22 mouse cellular contexts compared by ENCODE assay signal in the genomic region with DNA sequence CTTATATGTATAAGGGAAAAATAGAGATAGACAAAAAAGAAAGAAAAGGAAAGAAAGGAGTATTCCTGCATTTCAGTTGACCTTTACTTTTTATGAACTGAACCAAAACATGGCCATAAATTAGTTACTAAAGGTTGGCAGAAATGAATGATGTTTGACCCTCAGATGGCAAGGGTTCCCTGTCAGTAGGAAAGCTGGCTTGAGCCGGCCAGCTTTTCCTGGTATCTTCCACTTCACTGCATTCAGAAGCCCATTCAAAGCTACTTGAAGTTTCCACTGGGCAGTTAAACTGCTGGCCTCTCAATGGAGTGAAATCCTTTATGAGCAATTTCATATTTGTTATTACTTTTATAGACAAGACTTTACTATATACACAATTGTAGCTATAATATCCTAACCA.
"Had no signal": no experiment of that assay in that cellular context is flagged by ENCODE, and none has a peak within 500 bp of the region (broad histone marks: within the 10 kb centered on the region; RNA-seq: fewer than 3 reads in every experiment).

No protein-coding gene starts in this region.

- H3K9ac ChIP-seq: limb, embryonic 13.5 days; liver, embryonic 12.5 days; liver, embryonic 15.5 days; lung, embryonic 15.5 days; midbrain, embryonic 13.5 days; neural tube, embryonic 13.5 days; stomach, embryonic 15.5 days had no signal

- H3K4me3 ChIP-seq: limb, embryonic 10.5 days; limb, embryonic 13.5 days; liver, embryonic 12.5 days; liver, embryonic 15.5 days; lung, embryonic 15.5 days; megakaryocyte, embryonic 14.5 days; midbrain, embryonic 10.5 days; midbrain, embryonic 13.5 days; myocyte; neural tube, embryonic 13.5 days; stomach, embryonic 15.5 days had no signal

- H3K27ac ChIP-seq: limb, embryonic 10.5 days; limb, embryonic 13.5 days; liver, embryonic 12.5 days; liver, embryonic 15.5 days; lung, embryonic 15.5 days; midbrain, embryonic 10.5 days; midbrain, embryonic 13.5 days; neural tube, embryonic 13.5 days; stomach, embryonic 15.5 days had no signal

- H3K9me3 ChIP-seq: limb, embryonic 10.5 days; limb, embryonic 13.5 days; liver, embryonic 12.5 days; liver, embryonic 15.5 days; lung, embryonic 15.5 days; megakaryocyte, embryonic 14.5 days; midbrain, embryonic 10.5 days; midbrain, embryonic 13.5 days; neural tube, embryonic 13.5 days; stomach, embryonic 15.5 days had no signal

- H3K4me2 ChIP-seq: limb, embryonic 13.5 days; liver, embryonic 12.5 days; liver, embryonic 15.5 days; lung, embryonic 15.5 days; midbrain, embryonic 13.5 days; neural tube, embryonic 13.5 days; stomach, embryonic 15.5 days had no signal

- DNase-seq: liver; lung, adult 18-20 months; lung, postnatal 10 days; lung, postnatal 36 days; retina, postnatal 1 day; right cerebral cortex, postnatal 25 days; spleen, adult 18-20 months; thymus, postnatal 25 days had no signal

- H3K36me3 ChIP-seq: limb, embryonic 10.5 days; limb, embryonic 13.5 days; liver, embryonic 12.5 days; liver, embryonic 15.5 days; lung, embryonic 15.5 days; midbrain, embryonic 10.5 days; midbrain, embryonic 13.5 days; neural tube, embryonic 13.5 days; stomach, embryonic 15.5 days had no signal

- H3K4me1 ChIP-seq: limb, embryonic 10.5 days; limb, embryonic 13.5 days; liver, embryonic 12.5 days; liver, embryonic 15.5 days; lung, embryonic 15.5 days; megakaryocyte, embryonic 14.5 days; midbrain, embryonic 10.5 days; midbrain, embryonic 13.5 days; neural tube, embryonic 13.5 days; stomach, embryonic 15.5 days had no signal

- H3K27me3 ChIP-seq: liver, embryonic 12.5 days; lung, embryonic 15.5 days; stomach, embryonic 15.5 days had no signal

- ATAC-seq: inflammation-experienced regulatory T-cells, adult 6 months; intestine, embryonic 16.5 days; liver, embryonic 12.5 days; midbrain, embryonic 13.5 days; midbrain, embryonic 16.5 days had no signal
